Mouse (Mus musculus) intestine, postnatal 0 days (tissue): ENCODE data around the gene Tpp1. TPM values are rescaled to one million over a fixed set of nuclear protein-coding genes. Genes with fewer than 3 reads are reported as not detected.

ENCODE experiments used
- ATAC-seq: fragments of 200-750 bp; cut with Nextera tagmentation; 2 replicates; pipeline ENCODE4 v1.8.0; 2017; ENCODE audit warnings: mild to moderate bottlenecking, moderate TSS enrichment, moderate library complexity
- H3K27ac ChIP-seq: fragments of 300-500 bp; sonication (generic); 2 replicates; pipeline ENCODE4 v1.5.1; 2014; ENCODE audit warnings: mild to moderate bottlenecking, low read depth, low read length, moderate library complexity
- H3K27me3 ChIP-seq: fragments of 300-500 bp; sonication (generic); replicated peaks from 2 replicates; pipeline ENCODE4 v1.6.1; 2014; ENCODE audit warnings: low read length, mixed read lengths; ENCODE audit not compliant: control insufficient read depth, insufficient read depth
- H3K36me3 ChIP-seq: fragments of 300-500 bp; sonication (generic); 2 replicates; pipeline ENCODE4 v1.6.1; 2014; ENCODE audit warnings: mild to moderate bottlenecking, moderate library complexity; ENCODE audit not compliant: control insufficient read depth, insufficient read depth
- H3K4me1 ChIP-seq: fragments of 300-500 bp; sonication (generic); replicated peaks from 2 replicates; pipeline ENCODE4 v1.6.1; 2014; ENCODE audit warnings: antibody characterized with exemption, low read length, mixed read lengths; ENCODE audit not compliant: control insufficient read depth, insufficient read depth
- H3K4me2 ChIP-seq: fragments of 300-500 bp; sonication (generic); replicated peaks from 2 replicates; pipeline ENCODE4 v1.6.1; 2014; ENCODE audit warnings: low read depth, mild to moderate bottlenecking, moderate library complexity
- H3K4me3 ChIP-seq: fragments of 300-500 bp; sonication (generic); 2 replicates; pipeline ENCODE4 v1.5.1; 2014; ENCODE audit warnings: low read depth, low read length
- H3K9ac ChIP-seq: fragments of 300-500 bp; sonication (generic); 2 replicates; pipeline ENCODE4 v1.6.1; 2014; ENCODE audit warnings: mild to moderate bottlenecking, low read depth, low read length
- H3K9me3 ChIP-seq: fragments of 300-500 bp; sonication (generic); 2 replicates; pipeline ENCODE4 v1.6.1; 2016; ENCODE audit warnings: mixed run types; ENCODE audit not compliant: control insufficient read depth
- CTCF ChIP-seq: sonication (generic); IDR thresholded peaks from 2 replicates; pipeline ENCODE4 v1.5.1; 2016; ENCODE audit warnings: low read depth, mild to moderate bottlenecking, control low read depth, antibody characterized with exemption, moderate library complexity
- WGBS: fragments of 180-500 bp; shearing (Covaris S2); extraction: QIAGEN DNeasy Blood & Tissue Kit; methylation state at CpG from one replicate; pipeline ENCODE4 v1.1.7; 2014; 5-methylcytosine and 5-hydroxymethylcytosine counted together
- polyA plus RNA-seq: library from polyadenylated mRNA; unstranded; fragments of >200 nt; fragmentation: Nextera tagmentation; extraction: Ambion mirVana; gene quantifications from 2 replicates; pipeline ENCODE4 v1.2.1, GENCODE M21; 2015

Tpp1 gene
- polyA plus RNA-seq, 1 experiment from 2014 or later = 176 TPM

DNA sequence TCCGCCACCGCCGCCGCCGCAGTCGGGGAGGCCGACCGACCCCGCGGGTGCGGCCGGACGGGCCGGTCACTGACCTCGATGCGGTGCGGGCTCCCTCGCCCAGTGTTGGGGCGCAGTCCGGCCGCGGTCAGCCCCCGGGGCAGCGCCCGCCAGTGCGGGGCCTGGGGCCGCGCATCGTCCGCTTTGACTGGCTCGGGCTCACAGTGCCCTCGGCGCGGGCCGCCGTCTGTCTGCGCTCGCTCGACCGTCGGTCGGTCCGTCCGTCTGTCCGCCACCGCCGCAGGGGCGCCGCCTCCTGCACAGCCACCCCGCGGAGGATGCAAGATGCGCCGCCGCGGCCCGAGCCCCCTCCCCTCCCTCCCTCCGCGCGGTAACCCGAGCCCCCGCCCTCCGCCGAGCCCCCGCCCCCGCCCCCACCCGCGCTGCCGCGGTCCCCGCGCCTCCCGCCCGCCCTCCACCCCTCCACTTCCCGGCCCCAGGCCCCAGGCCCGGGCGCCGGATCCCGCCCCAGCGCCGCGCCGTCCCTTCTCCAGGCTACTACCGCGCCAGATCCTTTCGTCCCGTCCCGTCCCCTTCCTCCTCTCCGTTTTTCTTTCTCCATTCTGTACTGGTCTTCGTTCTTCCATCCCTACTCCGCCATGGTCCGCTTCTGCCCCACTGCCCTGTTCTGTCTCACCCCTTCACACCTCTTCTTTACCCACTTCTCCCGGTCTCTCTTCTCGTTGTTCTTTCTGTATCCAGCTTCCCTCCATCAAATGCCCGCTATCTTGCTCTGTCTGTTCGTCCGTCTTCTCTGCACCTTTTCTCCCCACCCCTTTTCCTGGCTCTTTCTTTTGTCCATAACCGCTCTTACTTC lies 35.5 kb upstream of the Tpp1 start, which contains the start of gene Dchs1:
Gene Dchs1 (minus strand): TSS at position 370 of the 856 bp plus-strand sequence.
- ATAC-seq = peak; percentile 45; the same call in 1 of the 2 replicates
- 0 out of 2 replicates have a peak, but pooled peaks cover 3% of the 10 kb centered on the region for H3K4me1 ChIP-seq
- H3K27me3 ChIP-seq = peaks cover 10% of the 10 kb centered on the region; the same call in 1 of the 2 replicates
- peak within 1 kb of the TSS; percentile 66 for H3K27ac ChIP-seq
- H3K9me3 ChIP-seq = no peaks in the 10 kb centered on the region
- H3K36me3 ChIP-seq = no peaks in the 10 kb centered on the region; the same call in 1 of the 2 replicates
- no peak for TF ChIP-seq CTCF
- H3K9ac ChIP-seq = peak within 1 kb of the TSS; percentile 78
- peak within 1 kb of the TSS; percentile 64 for H3K4me2 ChIP-seq
- peak within 1 kb of the TSS; percentile 67 for H3K4me3 ChIP-seq
- WGBS = 1% methylated on average over 61 of the region's 97 CpGs

GRCm38 (mm10) chr7:105786506-105787284 lies 34.7 kb upstream of the Tpp1 start:
- ATAC-seq = no peak
- Histone ChIP-seq H3K9me3 (no peaks in the 10 kb centered on the region), H3K4me3 (peak overlapping the region; percentile 67), H3K9ac (peak overlapping the region; percentile 78), H3K4me1 (0 out of 2 replicates have a peak, but pooled peaks cover 3% of the 10 kb centered on the region), H3K27me3 (peaks cover 10% of the 10 kb centered on the region; the same call in 1 of the 2 replicates), H3K4me2 (peak overlapping the region; percentile 64), H3K36me3 (peaks cover 3% of the 10 kb centered on the region), H3K27ac (peak overlapping the region; percentile 66)
- TF ChIP-seq CTCF = no peak
- WGBS = 11% methylated on average over 18 of the region's 20 CpGs

- H3K4me1 ChIP-seq = 0 out of 2 replicates have a peak, but pooled peaks cover 3% of the 10 kb centered on the region
- H3K36me3 ChIP-seq = peaks cover 5% of the 10 kb centered on the region
- no peak overlapping the region for H3K4me3 ChIP-seq
- peak overlapping the region; percentile 9; the same call in 1 of the 2 replicates for H3K4me2 ChIP-seq
- no peak for TF ChIP-seq CTCF
- 32% methylated on average over 4 of the region's 4 CpGs for WGBS
- peaks cover 10% of the 10 kb centered on the region; the same call in 1 of the 2 replicates for H3K27me3 ChIP-seq
- H3K27ac ChIP-seq = no peak overlapping the region
- no peaks in the 10 kb centered on the region for H3K9me3 ChIP-seq
- no peak overlapping the region for H3K9ac ChIP-seq
- ATAC-seq = no peak
These were observed 32.5 kb upstream of the Tpp1 start for GRCm38 (mm10) chr7:105784556-105784955.

DNA sequence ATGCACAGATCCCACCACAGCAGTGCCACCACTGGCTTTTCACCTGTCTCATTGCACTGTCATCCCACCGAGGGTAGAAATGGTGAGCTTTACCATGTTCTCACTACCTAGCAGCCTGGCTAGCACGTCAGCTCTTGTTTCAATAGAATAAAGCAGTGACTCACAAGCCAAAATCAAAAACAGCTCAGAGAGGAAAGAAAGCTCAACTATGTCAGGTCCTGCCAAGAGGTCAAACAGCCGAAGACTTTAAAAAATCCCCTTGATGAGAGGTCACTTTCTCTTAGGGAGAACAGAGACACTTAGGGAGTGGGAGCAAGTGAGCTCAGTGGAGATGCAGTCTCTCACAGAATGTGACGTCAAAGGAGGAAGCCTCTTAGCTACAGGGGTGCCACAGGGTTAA lies 31.8 kb upstream of the Tpp1 start:
- Histone ChIP-seq H3K4me3 (no peak overlapping the region), H3K4me1 (0 out of 2 replicates have a peak, but pooled peaks cover 3% of the 10 kb centered on the region), H3K27ac (no peak overlapping the region), H3K27me3 (peaks cover 8% of the 10 kb centered on the region; the same call in 1 of the 2 replicates), H3K9ac (no peak overlapping the region), H3K4me2 (no peak overlapping the region), H3K9me3 (no peaks in the 10 kb centered on the region), H3K36me3 (peaks cover 5% of the 10 kb centered on the region)
- TF ChIP-seq CTCF = no peak
- WGBS = 55% methylated on average over 4 of the region's 4 CpGs
- ATAC-seq = no peak

DNA sequence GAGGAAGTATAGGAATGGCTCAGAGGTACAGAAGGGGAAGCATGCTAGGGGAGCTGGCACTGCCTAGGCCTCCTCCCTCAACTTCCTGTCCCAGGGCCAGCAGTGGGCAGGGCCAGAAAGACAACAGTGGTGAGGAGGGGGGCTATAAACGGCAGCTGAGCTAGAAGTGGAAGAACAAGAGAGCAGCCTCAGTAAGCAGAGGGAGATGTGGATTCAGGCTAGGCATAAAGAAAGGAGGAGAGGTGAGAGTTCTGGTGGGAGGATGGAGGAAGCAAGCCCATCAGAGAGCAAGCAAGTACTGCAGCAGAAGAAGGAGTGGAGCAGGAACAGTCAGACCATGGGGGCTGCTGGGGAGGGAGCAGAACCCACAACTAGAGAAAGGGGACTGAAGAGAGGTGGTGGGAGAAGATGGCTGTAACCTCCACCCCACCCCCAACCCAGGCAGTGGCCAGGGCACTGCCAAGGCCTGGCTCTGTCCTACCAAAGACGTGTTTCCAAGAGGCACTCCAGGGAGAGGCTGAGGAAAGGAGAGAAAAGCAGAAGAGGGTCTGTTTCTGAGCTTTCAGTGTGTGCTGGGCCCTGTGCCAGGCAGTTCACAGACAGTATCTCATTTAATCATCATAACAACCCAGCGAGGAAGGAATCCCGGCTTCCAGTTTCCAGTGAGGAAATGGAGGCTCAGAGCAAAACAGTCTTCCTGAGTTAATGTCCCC lies 26.7 kb upstream of the Tpp1 start:
- Histone ChIP-seq H3K36me3 (peaks cover 5% of the 10 kb centered on the region), H3K27ac (peak overlapping the region; percentile 76), H3K9me3 (no peaks in the 10 kb centered on the region), H3K9ac (no peak overlapping the region; the same call in 1 of the 2 replicates), H3K27me3 (no peaks in the 10 kb centered on the region), H3K4me2 (peak overlapping the region; percentile 32), H3K4me3 (no peak overlapping the region), H3K4me1 (no peaks in the 10 kb centered on the region)
- ATAC-seq = peak; percentile 41
- no peak for TF ChIP-seq CTCF
- WGBS = 35% methylated on average over 4 of the region's 4 CpGs
